Mouse (Mus musculus) ovary, adult 18-20 months (tissue): ENCODE measurements at regions not wholly inside any gene's neighbourhood (a gene's known extent, or its start where the extent isn't known, plus 50 kb on each side); places are given as distances from the start of the nearest gene placed in this dataset.

Experiments
- DNase-seq: peaks from one replicate; pipeline ENCODE4 v3.0.0; 2022; ENCODE audit warnings: low spot score, mixed read lengths

DNA sequence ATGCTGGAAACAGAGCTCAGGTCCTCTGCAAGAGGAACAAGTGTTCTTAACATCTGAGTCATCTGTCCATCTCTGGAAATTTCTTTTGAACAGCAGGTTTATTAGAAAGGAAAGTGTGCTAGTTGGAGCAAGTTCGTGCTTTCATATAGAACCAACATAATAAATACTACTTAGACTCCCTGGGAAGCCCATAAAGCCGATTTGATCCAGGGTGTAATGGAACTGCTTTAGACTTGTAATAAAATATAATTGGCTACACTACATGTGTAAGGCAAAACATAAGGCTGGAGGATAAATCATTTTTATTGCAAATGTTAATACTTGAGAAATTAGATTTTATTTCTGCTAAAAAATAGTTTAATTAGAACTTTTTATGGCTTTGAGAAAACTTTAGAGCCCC, 510.0 kb upstream of the Id4 start:
- DNase-seq, result no peak

DNA sequence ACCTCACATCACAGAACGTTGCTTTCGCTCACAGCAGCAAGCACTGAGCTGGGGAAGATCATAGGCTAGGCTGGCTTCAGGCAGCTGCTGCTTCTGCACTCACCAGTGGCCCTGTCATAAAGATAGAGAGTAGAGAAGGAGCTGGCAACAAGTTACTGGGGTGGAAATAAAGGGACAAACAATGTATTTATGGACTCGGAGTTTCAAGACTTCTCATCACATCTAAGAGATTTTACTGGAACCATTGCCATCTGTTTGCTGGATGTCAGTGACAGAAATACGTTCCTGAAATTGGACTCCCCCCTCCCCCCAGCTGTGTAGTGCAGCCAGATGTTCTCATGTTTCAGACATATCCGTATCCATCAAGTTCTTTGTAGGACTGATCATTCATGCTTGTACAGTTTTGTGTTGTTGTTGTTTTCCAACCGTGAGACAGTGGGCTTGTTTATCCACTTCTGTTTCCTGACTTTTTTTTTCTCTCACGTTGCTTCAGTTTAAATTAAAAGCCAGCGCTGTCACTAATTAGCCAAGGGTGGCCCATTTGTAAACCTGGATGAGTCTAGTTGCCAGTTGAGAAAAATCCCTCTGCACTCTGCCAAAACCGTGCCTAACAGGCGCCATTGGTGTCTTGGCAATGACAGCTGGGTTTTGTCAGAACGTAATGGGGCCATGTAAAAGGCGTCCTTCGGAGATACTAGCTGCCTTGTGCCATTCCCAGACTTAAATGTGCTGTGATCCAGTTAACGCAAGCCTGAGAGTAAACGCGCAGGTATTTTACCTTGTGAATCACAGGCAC, 496.0 kb upstream of the Id4 start:
- no peak for DNase-seq

DNA sequence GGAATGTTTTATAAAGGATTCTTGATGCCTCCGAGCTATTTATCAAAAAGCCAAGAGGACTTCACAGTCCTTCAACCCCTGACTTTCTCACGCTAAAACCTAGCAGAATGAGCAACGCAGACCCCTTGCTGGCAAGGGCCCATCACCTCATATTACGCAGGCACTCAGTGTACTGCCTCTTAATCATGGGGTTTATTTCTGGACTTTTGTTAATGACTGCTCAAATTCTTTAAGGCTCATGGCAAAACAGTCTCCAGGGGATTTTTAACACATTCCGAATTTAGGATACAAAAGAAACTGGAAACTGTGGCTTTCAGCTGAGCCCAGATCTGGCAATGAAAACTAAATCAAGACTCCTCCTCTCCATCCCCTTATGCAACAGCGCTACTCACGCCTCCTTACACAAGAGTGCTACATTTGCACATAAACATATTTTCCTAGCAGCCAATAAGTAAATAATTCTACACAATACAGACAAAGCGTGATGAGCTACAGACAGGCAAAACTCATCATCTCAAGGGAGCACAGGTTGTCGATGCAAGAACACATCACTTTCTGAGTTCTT, 492.0 kb upstream of the Id4 start:
- DNase-seq, result no peak

GRCm38 (mm10) chr13:47777206-47778099, 483.6 kb upstream of the Id4 start:
- DNase-seq, result peak; percentile 63

DNA sequence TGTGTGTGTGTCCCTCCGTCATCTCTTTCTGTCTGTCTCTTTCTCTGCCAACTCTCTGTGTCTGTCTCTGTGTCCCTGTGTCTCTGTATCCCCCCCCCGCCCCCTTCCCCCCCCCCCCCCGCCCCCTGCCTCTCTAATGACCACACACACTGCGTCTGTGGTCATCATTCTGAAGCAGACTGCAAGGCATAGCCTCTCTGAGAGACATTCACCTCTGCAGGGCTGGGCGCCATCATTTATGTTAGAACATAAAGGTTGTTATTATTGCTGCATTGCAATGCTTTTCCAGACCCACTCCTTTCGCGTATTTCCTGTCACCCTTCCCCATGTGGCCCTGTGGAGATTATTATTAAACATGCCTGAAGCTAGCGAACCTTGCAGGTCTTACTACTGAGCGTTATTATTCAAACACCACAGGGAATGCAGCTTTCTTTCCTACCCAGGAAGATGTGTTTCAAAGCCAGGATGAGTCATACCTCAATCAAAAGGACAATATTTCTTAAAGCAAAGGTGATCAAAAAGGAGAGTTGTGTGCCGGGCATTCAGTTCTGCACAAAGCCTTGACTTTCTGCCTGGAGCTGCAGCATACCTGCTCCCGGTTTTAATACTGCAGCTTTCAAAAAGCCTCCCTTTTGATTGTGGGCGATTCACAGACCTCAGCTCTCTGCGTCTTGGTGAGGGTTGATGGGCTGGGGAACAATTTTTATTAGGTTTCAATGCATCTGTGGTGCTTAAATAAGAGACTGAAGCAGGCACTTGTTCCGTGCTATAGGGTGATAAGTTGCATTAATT, 482.6 kb upstream of the Id4 start:
- DNase-seq, result no peak

- no peak for DNase-seq
Measured at GRCm38 (mm10) chr13:47784406-47784805, 476.6 kb upstream of the Id4 start.

DNA sequence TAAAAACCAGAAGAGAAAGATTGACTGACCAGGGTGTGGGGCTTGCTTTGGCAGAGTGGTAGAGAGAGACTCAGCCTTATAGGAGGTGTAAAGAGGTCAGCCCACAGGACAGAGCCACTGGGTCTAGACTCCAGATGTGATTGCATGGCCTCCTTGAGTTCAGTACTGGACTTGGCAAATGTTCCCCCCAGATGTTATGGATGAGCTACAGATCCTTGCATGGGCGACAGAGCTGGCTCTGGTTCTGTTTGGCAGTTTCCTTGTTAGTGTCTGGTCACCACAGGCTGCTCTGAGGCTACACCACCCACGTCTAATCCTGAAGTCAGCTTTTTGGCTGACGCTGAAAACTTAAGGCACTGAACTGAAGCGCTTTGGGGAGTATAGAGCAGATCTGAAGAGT, 463.2 kb upstream of the Id4 start:
- DNase-seq, result no peak

GRCm38 (mm10) chr13:47811711-47812415, 449.2 kb upstream of the Id4 start:
- DNase-seq, result no peak

GRCm38 (mm10) chr13:47818924-47819564, 442.0 kb upstream of the Id4 start:
- no peak for DNase-seq

DNA sequence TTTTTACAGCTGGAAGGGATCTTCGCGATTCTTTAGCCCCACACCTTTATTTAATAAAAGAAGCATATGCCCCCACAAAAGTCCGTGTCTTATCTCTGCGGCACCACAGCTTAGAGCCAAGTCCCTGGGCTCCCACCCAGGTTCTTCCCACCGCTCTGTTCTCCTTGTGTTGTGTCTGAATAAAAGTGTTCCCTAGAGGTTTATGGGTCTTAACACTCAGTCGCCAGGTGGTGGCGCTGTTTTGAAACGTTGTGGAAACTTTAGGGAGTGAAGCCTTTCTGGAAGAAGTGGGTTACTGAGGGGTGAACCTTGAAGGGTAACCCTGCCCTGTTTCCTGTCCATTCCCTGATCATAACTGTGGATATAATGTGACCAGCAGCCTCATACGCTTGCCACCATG, 424.5 kb upstream of the Id4 start:
- DNase-seq, result peak; percentile 10

DNA sequence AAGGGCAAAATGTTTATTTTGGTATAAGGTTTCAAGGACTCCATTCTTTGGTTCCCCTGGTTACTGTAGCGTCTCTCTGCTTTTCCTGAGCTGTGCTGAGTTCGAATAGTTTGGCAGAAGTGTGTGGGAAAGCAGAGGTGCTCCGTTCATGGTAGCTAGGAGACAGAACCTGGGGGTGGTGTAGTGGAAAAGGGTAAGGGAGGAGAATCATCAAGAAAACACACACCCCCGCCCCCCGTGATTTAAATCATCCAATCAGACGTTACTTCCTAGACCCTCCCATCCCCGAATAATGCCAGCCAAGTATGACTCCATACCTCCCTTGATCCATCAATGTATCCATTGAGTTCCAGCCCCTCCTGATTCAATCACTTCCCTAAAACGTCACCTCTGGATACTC, 418.6 kb upstream of the Id4 start:
- DNase-seq, result no peak

GRCm38 (mm10) chr13:47843011-47843410, 418.0 kb upstream of the Id4 start:
- no peak for DNase-seq

DNA sequence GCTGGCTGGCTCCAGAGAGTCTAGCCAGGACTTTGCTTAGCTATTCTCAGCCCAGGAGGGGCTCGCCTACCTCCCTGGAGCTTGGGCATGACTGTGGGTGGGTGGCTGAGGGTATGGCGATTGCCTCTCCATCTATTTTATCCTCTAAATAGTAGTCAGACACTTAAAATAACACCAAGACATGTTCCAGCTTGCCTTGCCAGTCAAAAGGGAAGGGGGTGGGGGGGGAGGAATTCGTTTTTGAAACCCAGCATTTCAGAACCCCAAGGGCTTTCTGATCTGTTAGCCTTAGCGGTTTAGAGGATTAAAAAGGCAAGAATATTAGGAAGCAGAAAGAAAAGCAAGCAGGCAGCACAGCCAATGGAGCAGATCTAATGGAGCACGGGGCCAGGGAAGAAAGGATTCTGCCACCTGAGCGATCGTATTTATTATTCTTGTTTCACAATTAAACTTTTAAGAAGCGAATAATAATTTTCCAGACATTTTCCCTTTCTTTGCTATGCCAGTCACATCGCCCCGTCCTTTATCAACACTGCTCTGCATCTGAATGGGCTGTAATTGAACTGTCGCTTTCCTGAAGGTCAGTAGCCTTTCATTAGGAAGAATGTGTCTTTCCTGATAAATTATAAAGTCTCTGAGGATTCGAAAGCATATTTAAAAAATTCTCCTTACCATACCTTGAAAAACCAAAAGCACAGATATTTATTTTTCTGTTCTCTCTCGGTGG, 417.3 kb upstream of the Id4 start:
- DNase-seq, result no peak

DNA sequence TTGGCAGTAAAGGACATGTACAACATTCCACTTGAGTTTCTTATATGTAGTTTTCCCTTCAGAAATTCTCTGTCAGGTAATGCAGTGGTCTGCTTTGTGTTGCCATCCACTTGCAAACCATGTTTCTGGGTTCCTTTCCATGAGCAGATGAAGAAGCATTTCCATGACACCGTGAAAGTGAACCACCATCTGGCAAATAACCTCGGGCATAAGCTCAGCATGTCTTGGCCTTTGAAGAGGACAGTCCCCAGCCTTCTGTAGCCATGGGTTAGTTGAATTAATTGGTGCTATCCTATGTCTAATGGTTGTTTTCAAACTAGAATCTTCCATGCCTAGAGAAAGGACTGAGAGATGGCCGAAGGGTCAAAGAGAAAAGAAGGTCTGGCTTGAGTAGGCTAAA, 414.3 kb upstream of the Id4 start:
- no peak for DNase-seq

DNA sequence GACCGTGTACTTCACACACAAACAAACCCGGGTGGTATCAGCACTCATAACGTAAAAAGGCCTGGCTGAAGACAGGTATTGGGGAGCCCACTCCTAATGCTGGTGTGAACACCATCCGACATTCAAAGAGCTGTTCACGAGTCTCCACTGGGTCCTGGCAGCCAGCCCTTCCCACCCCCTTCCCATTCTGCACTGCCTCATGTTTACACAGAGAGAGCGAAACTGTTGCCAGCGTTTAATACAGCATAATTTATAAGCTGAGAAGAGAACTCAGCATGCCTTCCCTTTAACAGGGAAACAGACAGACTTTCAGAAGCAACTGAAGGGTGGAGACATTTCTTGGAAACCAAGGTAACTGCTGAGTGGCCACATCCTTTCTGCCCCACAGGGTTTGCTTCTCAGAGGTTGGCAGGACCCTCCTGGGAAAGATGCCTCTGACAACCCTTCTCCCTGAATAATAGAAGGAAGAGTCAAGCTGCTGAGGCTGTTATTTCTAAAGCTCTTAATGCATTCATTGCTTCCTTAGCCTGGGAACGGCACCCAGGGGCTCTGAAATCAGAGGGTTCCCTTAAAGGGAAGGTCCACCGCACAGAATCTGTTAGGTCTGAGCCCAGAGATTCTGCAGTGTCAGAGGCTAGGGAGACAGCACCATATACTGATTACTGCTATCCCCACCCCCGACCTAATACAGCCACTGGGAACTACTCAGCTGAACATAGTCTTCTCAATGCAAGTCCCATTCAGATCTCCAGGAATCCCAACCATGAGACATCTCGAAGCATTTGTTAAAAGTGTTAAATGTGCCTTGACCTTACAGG, 412.4 kb upstream of the Id4 start:
- no peak for DNase-seq

- no peak for DNase-seq
Measured at GRCm38 (mm10) chr13:47855422-47856108, 405.5 kb upstream of the Id4 start.

- no peak for DNase-seq
Measured at GRCm38 (mm10) chr13:47858946-47859345, 402.1 kb upstream of the Id4 start.

GRCm38 (mm10) chr13:47860316-47860715, 400.7 kb upstream of the Id4 start:
- DNase-seq, result no peak

- DNase-seq, result peak; percentile 21
Measured at GRCm38 (mm10) chr13:47862896-47863295, 398.1 kb upstream of the Id4 start.
